Mouse (Mus musculus): ENCODE measurements at regions not wholly inside any gene's neighbourhood (a gene's known extent, or its start where the extent isn't known, plus 50 kb on each side); places are given as distances from the start of the nearest gene placed in this dataset.

DNA sequence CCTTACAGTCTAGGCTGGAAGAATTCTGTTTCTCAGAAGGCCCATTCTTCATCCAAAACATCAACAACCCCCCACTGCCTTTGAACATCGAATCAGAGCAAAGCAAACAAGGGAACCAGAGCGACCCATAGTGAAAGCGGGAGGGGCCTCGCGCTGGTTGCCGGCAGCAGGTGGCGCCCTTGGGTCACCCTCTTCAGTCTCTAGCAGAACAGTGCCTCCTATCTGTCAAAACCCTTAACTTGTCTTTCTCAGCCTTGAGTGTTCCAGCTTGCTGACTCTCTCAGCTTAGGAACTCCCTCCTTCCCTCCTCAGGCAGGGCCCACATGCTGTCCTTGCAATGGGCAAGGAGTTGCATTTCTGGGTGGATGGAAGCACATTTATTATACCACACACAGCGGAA is 53.9 kb upstream of the Fam180a start:
- TF ChIP-seq POLR2A (IDR thresholded peaks at IDR 0.05; ENCODE audit: borderline replicate concordance, insufficient read depth, low read length) (no peak), CTCF (IDR thresholded peaks at IDR 0.05; ENCODE audit: borderline replicate concordance, insufficient read depth, low read depth, low read length) (peak; percentile 88)
